Mouse (Mus musculus) bone marrow macrophage, adult 2 months (primary cell): ENCODE results near the gene Coasy.

Source experiments
- CTCF ChIP-seq: IDR thresholded peaks from 2 replicates; pipeline ENCODE4 v1.5.1; 2012; ENCODE audit warnings: low read depth, mild to moderate bottlenecking, low read length, moderate library complexity
- POLR2A ChIP-seq: IDR thresholded peaks from 2 replicates; pipeline ENCODE4 v1.6.1; 2012; ENCODE audit warnings: mild to moderate bottlenecking, low read depth, low read length, borderline replicate concordance

GRCm38 (mm10) chr11:101062971-101063675 is 19.2 kb upstream of the Coasy start:
- TF ChIP-seq CTCF (no peak), POLR2A (no peak)
